Mouse (Mus musculus): Measurements from ENCODE around the gene Slc25a19.

Gene Slc25a19

DNA sequence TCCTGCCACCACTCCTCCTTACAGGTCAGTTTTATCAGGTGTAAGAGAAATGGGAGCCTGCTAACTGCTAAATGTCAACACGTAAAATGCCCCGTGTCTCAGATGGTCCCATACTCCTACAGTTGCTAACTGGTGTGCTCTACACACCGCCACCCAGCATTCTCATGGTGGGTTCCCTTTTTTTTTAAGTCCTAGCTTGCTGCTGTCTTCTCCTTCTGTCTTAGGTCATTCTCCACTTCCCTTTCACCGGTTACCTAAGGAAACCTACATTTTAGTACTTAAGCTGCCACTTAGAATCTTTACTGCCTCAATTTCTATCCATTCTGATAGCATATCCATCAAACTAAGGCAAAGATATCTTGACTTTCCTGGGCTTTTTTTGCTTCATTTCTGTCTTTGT is 26.9 kb downstream of the Slc25a19 start:
- no peak for DNase-seq (ENCODE audit: extremely low read depth, insufficient read length, low spot score)

- DNase-seq (ENCODE audit: extremely low read depth, insufficient read length, low spot score) = no peak
Observed at GRCm38 (mm10) chr11:115600743-115601142, 27.4 kb downstream of the Slc25a19 start.

- DNase-seq (ENCODE audit: extremely low read depth, insufficient read length, low spot score) = no peak
Observed at GRCm38 (mm10) chr11:115599722-115600121, 28.4 kb downstream of the Slc25a19 start.

DNA sequence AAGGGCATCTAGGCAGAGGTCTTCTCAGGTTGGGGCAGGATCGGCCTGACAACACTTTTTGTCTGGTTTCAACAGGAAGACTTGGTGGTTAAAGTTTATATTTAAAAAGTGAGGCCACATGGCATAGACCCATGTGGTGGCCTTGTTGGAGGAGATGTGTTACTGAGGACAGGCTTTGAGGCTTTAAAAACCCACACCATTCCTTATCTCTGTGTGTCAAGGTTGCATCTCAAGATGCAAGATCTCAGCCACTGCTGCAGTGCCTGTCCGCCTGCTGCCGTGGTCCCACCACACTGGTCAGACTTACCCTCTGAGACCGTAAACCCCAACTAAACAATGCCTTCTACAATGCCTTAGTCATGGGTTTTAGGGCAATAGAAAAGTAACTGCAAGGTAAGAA is 29.8 kb downstream of the Slc25a19 start:
- DNase-seq (ENCODE audit: extremely low read depth, insufficient read length, low spot score) = no peak

DNA sequence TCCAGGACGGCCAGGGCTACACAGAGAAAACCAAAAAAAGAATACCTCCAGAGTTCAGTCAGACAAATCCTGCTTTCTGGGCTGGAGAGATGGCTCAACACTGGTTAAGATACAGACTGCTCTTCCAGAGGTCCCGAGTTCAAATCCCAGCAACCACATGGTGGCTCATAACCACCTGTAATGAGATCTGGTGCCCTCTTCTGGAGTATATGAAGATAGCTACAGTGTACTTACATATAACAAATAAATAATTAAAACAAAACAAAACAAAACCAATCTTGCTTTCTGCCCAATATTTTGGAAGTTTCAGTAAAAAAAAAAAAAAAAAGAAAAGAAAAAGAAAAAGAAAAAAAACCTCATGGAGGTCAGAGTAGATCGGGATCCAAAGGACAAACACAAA is 32.9 kb downstream of the Slc25a19 start:
- no peak for DNase-seq (ENCODE audit: extremely low read depth, insufficient read length, low spot score)

GRCm38 (mm10) chr11:115590526-115591075 is 37.5 kb downstream of the Slc25a19 start:
- DNase-seq (ENCODE audit: extremely low read depth, insufficient read length, low spot score) = no peak

DNA sequence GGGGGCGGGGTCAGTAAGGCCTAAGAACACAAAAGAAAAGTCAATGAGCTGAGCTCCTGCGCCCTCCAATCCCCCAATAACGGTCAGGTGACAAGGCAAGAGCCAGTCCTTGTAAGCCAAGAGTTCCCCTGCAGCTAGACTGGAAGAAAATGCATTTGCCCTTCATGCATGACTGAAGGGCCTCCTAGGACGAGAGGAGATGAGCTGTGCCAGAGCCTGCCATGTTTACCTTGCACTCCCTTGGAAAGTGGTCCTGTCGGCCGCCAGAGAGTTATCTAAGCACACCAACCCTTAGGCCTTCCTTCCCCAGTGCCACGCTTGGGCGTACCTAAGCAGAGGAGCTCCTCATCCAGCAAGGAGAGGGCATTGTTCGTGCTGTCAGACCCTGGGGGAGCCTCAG is 40.1 kb downstream of the Slc25a19 start:
- no peak for DNase-seq (ENCODE audit: extremely low read depth, insufficient read length, low spot score)

DNA sequence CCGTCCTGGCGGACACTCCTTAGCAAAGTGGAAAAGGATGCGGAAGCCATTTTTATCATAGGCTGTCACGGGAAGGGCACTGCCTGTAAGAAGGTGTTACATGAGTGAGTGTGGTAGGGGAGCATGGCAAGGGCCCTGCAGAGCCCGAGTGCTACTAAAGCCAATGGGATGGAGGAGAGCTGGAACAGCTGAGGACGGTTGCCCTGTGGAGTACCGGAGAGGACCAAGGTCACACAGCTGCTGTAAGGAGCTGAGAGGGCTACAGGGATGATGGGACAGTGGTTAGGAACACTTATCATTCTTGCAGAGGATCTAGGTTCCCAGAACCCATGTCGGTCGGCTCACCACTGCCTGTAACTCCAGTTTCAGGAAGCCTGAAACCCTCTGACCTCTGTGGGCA is 41.7 kb downstream of the Slc25a19 start:
- no peak for DNase-seq (ENCODE audit: extremely low read depth, insufficient read length, low spot score)

- DNase-seq (ENCODE audit: extremely low read depth, insufficient read length, low spot score) = no peak
Observed at GRCm38 (mm10) chr11:115585573-115586100, 42.5 kb downstream of the Slc25a19 start.

GRCm38 (mm10) chr11:115584376-115585073 is 43.6 kb downstream of the Slc25a19 start:
- no peak for DNase-seq (ENCODE audit: extremely low read depth, insufficient read length, low spot score)

- no peak for DNase-seq (ENCODE audit: extremely low read depth, insufficient read length, low spot score)
Observed at GRCm38 (mm10) chr11:115582913-115583606, 45.0 kb downstream of the Slc25a19 start.

DNA sequence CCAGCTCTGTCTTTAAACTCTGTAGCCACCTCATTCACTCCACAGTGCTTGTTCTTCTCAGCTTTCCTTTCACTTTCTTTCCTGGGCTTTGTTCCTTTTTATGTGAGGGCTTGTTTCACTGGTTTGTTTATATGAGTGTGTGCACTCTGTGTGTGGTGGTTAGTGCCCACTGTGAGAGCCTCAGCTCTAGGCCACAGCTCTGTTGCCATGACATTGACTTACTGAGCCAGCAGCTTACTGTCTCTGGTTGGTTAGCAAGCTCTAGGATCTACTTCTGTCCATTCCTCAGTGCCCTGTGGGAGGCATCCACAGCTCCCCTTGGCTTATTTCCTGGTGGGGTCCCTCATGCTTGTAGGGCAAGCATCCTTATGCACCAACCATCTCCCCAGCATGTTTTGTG is 49.0 kb downstream of the Slc25a19 start:
- no peak for DNase-seq (ENCODE audit: extremely low read depth, insufficient read length, low spot score)

GRCm38 (mm10) chr11:115564961-115565360 is 63.1 kb downstream of the Slc25a19 start:
- no peak for DNase-seq (ENCODE audit: extremely low read depth, insufficient read length, low spot score)

Measured in 3134 (cell line).